Mouse (Mus musculus) MEL (cell line): ENCODE measurements around the gene Celf2.

Experiments used
- CTCF ChIP-seq, 3 experiments: IDR thresholded peaks in 2 of 3; conservative IDR thresholded peaks in 1 of 3; 2 replicates each; pipeline ENCODE4 v1.5.1; 2011 to 2012; ENCODE audit warnings: low read length in 3 of 3, low read depth in 2 of 3, mild to moderate bottlenecking in 2 of 3, improper control_type of control experiment in 1 of 3, inconsistent platforms in 1 of 3, mixed read lengths in 1 of 3, moderate library complexity in 1 of 3; ENCODE audit not compliant: control insufficient read depth in 1 of 3, insufficient read depth in 1 of 3, poor library complexity in 1 of 3, severe bottlenecking in 1 of 3
- E2F4 ChIP-seq: IDR thresholded peaks from 2 replicates; pipeline ENCODE4 v1.6.1; 2011; ENCODE audit warnings: low read depth, low read length, improper control_type of control experiment, borderline replicate concordance
- EP300 ChIP-seq, 2 experiments: IDR thresholded peaks; 2 replicates each; pipeline ENCODE4 v1.6.1; 2011; ENCODE audit warnings: improper control_type of control experiment in 2 of 2, low read length in 2 of 2, low read depth in 1 of 2, mild to moderate bottlenecking in 1 of 2
- GATA1 ChIP-seq: IDR thresholded peaks from 2 replicates; pipeline ENCODE4 v1.6.1; 2011; ENCODE audit warnings: low read depth, low read length, improper control_type of control experiment
- HCFC1 ChIP-seq: IDR thresholded peaks from 2 replicates; pipeline ENCODE4 v1.6.1; 2012; ENCODE audit warnings: low read depth, mild to moderate bottlenecking, inconsistent platforms, low read length, improper control_type of control experiment, moderate library complexity
- MAFK ChIP-seq: IDR thresholded peaks from 2 replicates; pipeline ENCODE4 v1.6.1; 2011; ENCODE audit warnings: low read depth, mild to moderate bottlenecking, low read length, improper control_type of control experiment, borderline replicate concordance
- NRF1 ChIP-seq: IDR thresholded peaks from 2 replicates; pipeline ENCODE4 v1.6.1; 2014; ENCODE audit warnings: low read depth, mild to moderate bottlenecking, inconsistent platforms, low read length, improper control_type of control experiment, moderate library complexity; ENCODE audit not compliant: poor library complexity, insufficient read depth, severe bottlenecking
- POLR2A ChIP-seq, 2 experiments: IDR thresholded peaks; 2 replicates each; pipeline ENCODE4 v1.6.1; 2011 to 2012; ENCODE audit warnings: low read length in 2 of 2, mild to moderate bottlenecking in 2 of 2, control low read depth in 1 of 2, improper control_type of control experiment in 1 of 2, low read depth in 1 of 2, moderate library complexity in 1 of 2; ENCODE audit not compliant: control insufficient read depth in 1 of 2, insufficient read depth in 1 of 2, poor library complexity in 1 of 2
- POLR2AphosphoS2 ChIP-seq: IDR thresholded peaks from 2 replicates; pipeline ENCODE4 v1.6.1; 2011; ENCODE audit warnings: low read length, improper control_type of control experiment
- POLR2AphosphoS5 ChIP-seq: IDR thresholded peaks from 2 replicates; pipeline ENCODE4 v1.6.1; 2012; ENCODE audit warnings: low read depth, borderline replicate concordance, mild to moderate bottlenecking, inconsistent platforms, low read length, moderate library complexity, mixed read lengths
- RAD21 ChIP-seq: IDR thresholded peaks from 2 replicates; pipeline ENCODE4 v1.6.1; 2011; ENCODE audit warnings: mild to moderate bottlenecking, low read depth, low read length, improper control_type of control experiment
- USF2 ChIP-seq, 2 experiments: IDR thresholded peaks; 2 replicates each; pipeline ENCODE4 v1.6.1; 2011 to 2012; ENCODE audit warnings: improper control_type of control experiment in 2 of 2, low read length in 2 of 2, borderline replicate concordance in 1 of 2, inconsistent platforms in 1 of 2, low read depth in 1 of 2, mild to moderate bottlenecking in 1 of 2; ENCODE audit not compliant: insufficient read depth in 1 of 2

GRCm38 (mm10) chr2:6565175-6565574 is 944.2 kb downstream of the Celf2 start:
- TF ChIP-seq E2F4 (no peak), HCFC1 (no peak), MAFK (no peak), NRF1 (no peak), POLR2A (IDR thresholded peaks at IDR 0.05; ENCODE audit: control insufficient read depth in 1 of 2, insufficient read depth in 1 of 2, low read depth in 1 of 2, low read length in 2 of 2, poor library complexity in 1 of 2) (no peak), POLR2AphosphoS5 (no peak), EP300 (IDR thresholded peaks at IDR 0.05; ENCODE audit: low read depth in 1 of 2, low read length in 2 of 2) (no peak), POLR2AphosphoS2 (no peak), USF2 (IDR thresholded peaks at IDR 0.05; ENCODE audit: borderline replicate concordance in 1 of 2, insufficient read depth in 1 of 2, low read depth in 1 of 2, low read length in 2 of 2) (no peak), CTCF (IDR thresholded peaks at IDR 0.05 in 2 of 3, conservative IDR thresholded peaks at IDR 0.05 in 1 of 3; ENCODE audit: control insufficient read depth in 1 of 3, insufficient read depth in 1 of 3, low read depth in 2 of 3, low read length in 3 of 3, poor library complexity in 1 of 3, severe bottlenecking in 1 of 3) (no peak), GATA1 (no peak), RAD21 (no peak)
